Mouse (Mus musculus) spleen, adult 10 weeks (tissue): ENCODE data around the gene Mab21l2. TPM values are rescaled to one million over a fixed set of nuclear protein-coding genes. Genes with fewer than 3 reads are reported as not detected.

Source experiments
- polyA plus RNA-seq: library from polyadenylated mRNA; stranded (reverse); fragments of 350-450 nt; fragmentation: Illumina TruSeq; extraction: RNeasy Lipid Tissue Mini Kit (QIAGEN cat#74804); gene quantifications from one replicate; pipeline ENCODE4 v1.2.3, GENCODE M21; 2015; ENCODE audit warnings: low replicate concordance; ENCODE audit not compliant: insufficient read depth

Mab21l2 gene
- polyA plus RNA-seq = not detected

GRCm38 (mm10) chr3:86548091-86549015 lies at the start of gene Mab21l2:
Gene Mab21l2, minus strand, starts transcription at chr3:86548629.

